Mouse (Mus musculus) left cerebral cortex, adult 8-10 months (tissue): Measurements from ENCODE around the gene Fer. TPM values are rescaled to one million over a fixed set of nuclear protein-coding genes. Genes with fewer than 3 reads are reported as not detected.

Experiments used
- DNase-seq, 2 experiments: peaks; one replicate each; pipeline ENCODE4 v3.0.0; 2022; ENCODE audit warnings: low spot score in 2 of 2
- total RNA-seq, 4 experiments: library from RNA; stranded (reverse); gene quantifications; 2 replicates each; pipeline ENCODE4 v1.2.4; 2022

Fer gene
- total RNA-seq, 4 experiments from 2014 or later, result 30.3 to 33.7 (median 30.9) TPM

- DNase-seq, result peak in 1 of 2 experiments; percentile 41
Measured at GRCm38 (mm10) chr17:64139231-64139915, 276.5 kb downstream of the Fer start.

GRCm38 (mm10) chr17:64140063-64140850 is 277.4 kb downstream of the Fer start:
- DNase-seq, result no peak

GRCm38 (mm10) chr17:64141856-64142255 is 279.0 kb downstream of the Fer start:
- DNase-seq, result no peak

GRCm38 (mm10) chr17:64146409-64146808 is 283.5 kb downstream of the Fer start:
- DNase-seq, result no peak

GRCm38 (mm10) chr17:64150717-64151116 is 287.9 kb downstream of the Fer start:
- no peak for DNase-seq

- DNase-seq, result peak in 1 of 2 experiments; percentile 38
Measured at GRCm38 (mm10) chr17:64167731-64168130, 304.9 kb downstream of the Fer start.

GRCm38 (mm10) chr17:64170019-64170418 is 307.2 kb downstream of the Fer start:
- no peak for DNase-seq

GRCm38 (mm10) chr17:64172474-64172873 is 309.6 kb downstream of the Fer start:
- no peak for DNase-seq

GRCm38 (mm10) chr17:64180546-64180945 is 317.7 kb downstream of the Fer start:
- no peak for DNase-seq

GRCm38 (mm10) chr17:64181291-64181690 is 318.4 kb downstream of the Fer start:
- no peak for DNase-seq

GRCm38 (mm10) chr17:64182599-64182998 is 319.7 kb downstream of the Fer start:
- DNase-seq, result no peak

- DNase-seq, result peak in 1 of 2 experiments; percentile 23
Measured at GRCm38 (mm10) chr17:64183196-64183595, 320.3 kb downstream of the Fer start.

Other genes with a start within 250 kb of the Fer start
- gene A930002H24Rik, start 729 bp downstream of the Fer start, total RNA-seq, result 1 to 10 TPM in 1 of 4 experiments, not detected in 3; 1.1 TPM